Mouse (Mus musculus) MEL (cell line): Measurements from ENCODE around the gene Gcm2.

Source experiments
- CTCF ChIP-seq, 3 experiments: IDR thresholded peaks in 2 of 3; conservative IDR thresholded peaks in 1 of 3; 2 replicates each; pipeline ENCODE4 v1.5.1; 2011 to 2012; ENCODE audit warnings: low read length in 3 of 3, low read depth in 2 of 3, mild to moderate bottlenecking in 2 of 3, improper control_type of control experiment in 1 of 3, inconsistent platforms in 1 of 3, mixed read lengths in 1 of 3, moderate library complexity in 1 of 3; ENCODE audit not compliant: control insufficient read depth in 1 of 3, insufficient read depth in 1 of 3, poor library complexity in 1 of 3, severe bottlenecking in 1 of 3
- POLR2A ChIP-seq, 2 experiments: IDR thresholded peaks; 2 replicates each; pipeline ENCODE4 v1.6.1; 2011 to 2012; ENCODE audit warnings: low read length in 2 of 2, mild to moderate bottlenecking in 2 of 2, control low read depth in 1 of 2, improper control_type of control experiment in 1 of 2, low read depth in 1 of 2, moderate library complexity in 1 of 2; ENCODE audit not compliant: control insufficient read depth in 1 of 2, insufficient read depth in 1 of 2, poor library complexity in 1 of 2
- ZNF384 ChIP-seq: IDR thresholded peaks from 2 replicates; pipeline ENCODE4 v1.6.1; 2012; ENCODE audit warnings: low read depth, mild to moderate bottlenecking, inconsistent platforms, low read length, improper control_type of control experiment

- TF ChIP-seq POLR2A (IDR thresholded peaks at IDR 0.05; ENCODE audit: control insufficient read depth in 1 of 2, insufficient read depth in 1 of 2, low read depth in 1 of 2, low read length in 2 of 2, poor library complexity in 1 of 2) (no peak), CTCF (IDR thresholded peaks at IDR 0.05 in 2 of 3, conservative IDR thresholded peaks at IDR 0.05 in 1 of 3; ENCODE audit: control insufficient read depth in 1 of 3, insufficient read depth in 1 of 3, low read depth in 2 of 3, low read length in 3 of 3, poor library complexity in 1 of 3, severe bottlenecking in 1 of 3) (no peak), ZNF384 (no peak)
These were observed at the start of gene Gcm2 for GRCm38 (mm10) chr13:41110935-41111334.
